Mouse (Mus musculus) embryo, embryonic 9.5 days (tissue): ENCODE results near the gene Igfbpl1.

Experiments
- DNase-seq: peaks from one replicate; pipeline ENCODE4 v3.0.0-alpha.2; 2017; ENCODE audit errors: extremely low spot score

The Igfbpl1 gene

GRCm38 (mm10) chr4:45822781-45823575 lies 3.7 kb downstream of the Igfbpl1 start:
- DNase-seq = peak; percentile 38

DNA sequence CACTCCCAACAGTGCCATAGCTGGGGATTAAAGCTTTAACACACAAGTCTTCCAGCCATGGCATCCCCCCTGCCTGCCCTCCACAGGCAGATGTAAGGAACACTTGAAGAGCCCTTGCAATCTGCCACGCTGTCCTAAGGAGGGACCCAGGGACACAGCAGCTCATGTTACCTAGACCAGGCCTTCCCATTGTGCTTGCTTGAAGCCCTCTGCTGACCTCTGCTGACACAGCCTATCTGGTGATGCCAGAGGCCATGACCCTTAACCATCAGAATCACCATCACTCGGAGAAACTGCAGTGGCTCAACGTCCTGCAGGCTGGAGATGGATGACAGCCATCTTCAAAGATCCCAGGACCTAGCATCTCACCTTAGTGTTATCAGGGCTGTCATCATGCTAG lies 4.7 kb downstream of the Igfbpl1 start:
- peak; percentile 55 for DNase-seq

- peak; percentile 77 for DNase-seq
Observed at GRCm38 (mm10) chr4:45820074-45820830, 6.5 kb downstream of the Igfbpl1 start.

- peak; percentile 79 for DNase-seq
Observed at GRCm38 (mm10) chr4:45819208-45819931, 7.4 kb downstream of the Igfbpl1 start.

DNA sequence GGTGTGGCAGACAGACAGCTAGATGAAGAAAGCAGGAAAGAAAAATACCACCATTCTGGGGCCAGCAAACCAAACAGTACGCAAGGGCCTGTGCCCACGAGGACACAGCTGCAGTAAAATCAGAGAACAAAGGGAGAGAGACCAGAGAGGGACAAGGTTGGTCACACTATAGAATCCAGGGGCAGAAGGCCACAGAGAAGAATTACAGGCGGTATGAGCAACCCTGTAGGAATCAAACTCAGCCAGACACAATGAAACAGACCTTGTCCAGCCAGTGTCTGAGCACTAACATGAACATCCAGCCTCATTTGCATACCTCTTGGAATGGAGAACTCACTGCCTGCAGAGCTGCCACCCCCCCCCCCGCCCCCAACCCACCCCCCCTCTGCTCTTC lies 7.9 kb downstream of the Igfbpl1 start:
- no peak for DNase-seq

DNA sequence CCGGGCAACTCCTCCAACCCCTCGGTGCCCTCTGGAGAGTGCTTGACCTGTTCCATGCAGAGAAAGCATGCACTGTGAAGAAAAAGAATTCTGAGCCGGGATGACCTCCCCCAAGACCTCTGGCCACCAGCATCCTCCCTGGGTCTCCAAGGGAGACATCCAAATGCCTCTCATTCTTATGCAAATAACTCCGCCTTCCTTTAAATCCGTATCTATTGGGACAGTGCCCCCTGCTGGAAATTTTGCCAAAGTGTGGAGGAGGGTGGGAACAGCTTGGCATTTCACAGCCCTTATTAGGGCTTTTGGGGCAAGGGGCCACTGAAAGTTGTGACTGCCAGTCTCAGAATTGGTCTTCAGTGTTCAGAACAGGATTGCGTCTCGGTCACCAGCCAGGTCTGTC lies 11.2 kb downstream of the Igfbpl1 start:
- DNase-seq = peak; percentile 80

DNA sequence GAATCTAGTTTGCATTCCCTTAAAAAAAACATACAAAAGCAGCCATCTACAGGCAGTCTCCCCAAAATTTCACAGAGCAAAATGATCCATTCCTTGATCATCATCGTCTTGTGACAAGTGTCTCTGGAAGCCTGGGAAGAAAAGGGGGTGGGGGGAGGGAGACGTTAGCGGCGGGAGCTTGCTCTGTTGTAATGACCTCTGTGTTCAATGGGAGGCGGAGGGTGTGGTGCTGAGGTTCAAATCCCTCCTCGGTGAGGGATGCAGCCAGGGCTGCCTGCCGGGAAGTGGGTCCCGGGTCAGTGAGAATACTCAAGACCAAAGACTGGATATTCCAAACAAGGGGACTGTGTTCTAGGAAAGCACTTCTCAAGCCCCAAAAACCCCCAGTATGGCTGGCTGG lies 15.5 kb downstream of the Igfbpl1 start:
- no peak for DNase-seq

- DNase-seq = no peak
Observed at GRCm38 (mm10) chr4:45808034-45808433, 18.7 kb downstream of the Igfbpl1 start.

DNA sequence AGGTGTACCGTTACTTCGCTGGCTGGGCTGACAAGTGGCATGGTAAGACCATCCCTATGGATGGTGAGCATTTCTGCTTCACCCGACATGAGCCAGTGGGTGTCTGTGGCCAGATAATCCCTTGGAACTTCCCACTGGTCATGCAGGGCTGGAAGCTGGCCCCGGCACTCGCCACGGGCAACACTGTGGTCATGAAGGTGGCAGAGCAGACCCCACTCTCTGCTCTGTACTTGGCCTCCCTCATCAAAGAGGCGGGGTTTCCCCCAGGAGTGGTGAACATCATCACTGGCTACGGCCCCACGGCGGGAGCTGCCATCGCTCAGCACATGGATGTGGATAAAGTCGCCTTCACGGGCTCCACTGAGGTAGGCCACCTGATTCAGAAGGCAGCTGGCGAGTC lies 23.8 kb downstream of the Igfbpl1 start:
- no peak for DNase-seq

DNA sequence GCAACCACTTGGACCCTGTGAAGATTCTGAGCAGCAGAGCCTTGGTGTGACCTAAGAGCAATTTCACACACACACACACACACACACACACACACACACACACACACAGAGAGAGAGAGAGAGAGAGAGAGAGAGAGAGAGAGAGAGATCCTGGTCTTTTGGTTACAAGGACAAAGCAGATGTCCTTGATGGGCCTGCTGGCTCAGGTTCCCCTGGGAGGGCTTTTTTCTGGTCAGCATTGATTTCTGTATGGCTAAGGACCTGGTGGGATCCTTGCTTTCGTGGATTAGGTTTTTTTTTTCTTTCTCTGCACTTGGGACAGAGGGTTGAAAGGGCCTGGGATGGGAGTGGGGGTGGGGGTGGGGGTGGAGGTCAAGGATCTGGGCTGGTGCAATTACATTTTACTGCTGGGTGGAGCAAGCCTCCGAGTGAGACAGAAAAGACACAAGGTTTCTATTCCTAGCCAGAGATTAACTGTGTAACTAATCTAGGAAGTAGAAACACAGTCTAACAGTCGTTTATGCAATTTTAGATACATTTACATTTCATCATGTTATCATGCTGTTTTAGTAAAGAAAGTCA lies 26.7 kb downstream of the Igfbpl1 start:
- DNase-seq = no peak

DNA sequence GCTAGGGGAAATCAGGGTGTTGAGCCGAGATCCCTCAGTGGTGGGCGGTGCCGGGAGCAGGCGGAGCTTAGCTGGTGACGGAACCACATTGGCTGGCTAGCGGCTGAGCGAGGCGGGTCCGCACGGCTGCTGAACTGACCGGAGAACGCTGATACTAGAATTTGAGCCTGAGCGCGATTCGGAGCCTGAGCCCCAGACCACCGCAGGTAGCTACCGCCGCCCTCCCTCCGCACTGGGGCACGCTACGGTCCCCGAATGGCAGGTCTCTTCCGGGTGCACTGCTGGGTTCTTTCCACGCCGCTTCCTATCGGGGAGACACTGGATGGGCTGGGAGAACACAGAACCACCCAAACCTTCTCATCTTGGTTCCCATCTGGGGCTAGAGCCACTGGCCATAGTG lies 27.8 kb downstream of the Igfbpl1 start, which contains the start of gene Aldh1b1:
Gene Aldh1b1, plus strand, starts transcription at position 59 of the 400 bp plus-strand sequence.
- DNase-seq = peak; percentile 76

- DNase-seq = no peak
Observed at GRCm38 (mm10) chr4:45796760-45797159, 30.0 kb downstream of the Igfbpl1 start.

DNA sequence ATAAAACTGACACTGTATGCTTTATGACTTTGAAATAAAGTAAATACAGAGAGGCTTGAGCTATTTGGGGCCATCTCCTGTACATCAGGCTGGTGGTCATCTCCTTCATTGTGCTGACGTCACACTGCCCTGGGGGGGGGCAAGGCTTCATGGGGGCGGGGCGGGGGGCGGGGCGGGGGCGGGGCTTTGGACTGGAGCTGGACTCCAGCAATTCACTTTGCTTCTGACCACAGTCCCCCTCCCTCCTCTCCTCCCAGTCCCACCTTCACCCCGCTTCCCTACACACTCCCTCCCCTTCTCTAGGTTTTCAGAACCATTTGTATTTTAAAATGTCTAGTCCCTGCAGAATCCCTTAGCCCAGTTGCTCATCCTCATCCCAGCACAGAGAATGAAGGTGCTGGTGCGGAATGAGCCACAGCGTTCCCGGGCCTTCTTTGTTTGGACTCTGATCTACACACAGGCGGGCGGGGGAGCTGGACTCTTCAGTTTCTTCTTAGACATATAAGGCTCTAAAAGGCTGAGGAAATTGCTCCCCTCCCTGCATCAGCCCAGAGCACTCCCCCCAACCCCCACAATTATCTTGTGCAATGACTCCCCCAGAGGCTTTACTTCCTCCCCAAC lies 31.4 kb downstream of the Igfbpl1 start:
- DNase-seq = peak; percentile 73

DNA sequence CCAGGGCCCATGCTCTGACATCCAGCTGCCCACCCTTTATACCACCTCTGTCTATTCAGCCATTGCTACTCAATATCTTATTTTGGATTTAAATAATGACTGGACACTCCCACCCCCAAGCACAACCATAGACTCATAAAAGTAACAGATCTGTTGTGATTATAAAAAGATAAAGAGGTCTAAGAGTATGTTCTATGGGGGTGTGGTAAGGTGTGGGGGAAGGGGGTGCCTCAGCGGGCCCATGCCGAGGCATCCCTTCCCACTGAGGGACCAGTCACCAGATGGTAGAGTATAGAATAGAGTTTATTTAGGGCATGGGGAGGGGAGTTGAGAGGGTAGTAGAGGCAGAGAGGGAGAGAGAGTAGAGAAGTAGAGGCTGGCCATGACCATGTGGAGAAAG lies 36.7 kb downstream of the Igfbpl1 start:
- no peak for DNase-seq

DNA sequence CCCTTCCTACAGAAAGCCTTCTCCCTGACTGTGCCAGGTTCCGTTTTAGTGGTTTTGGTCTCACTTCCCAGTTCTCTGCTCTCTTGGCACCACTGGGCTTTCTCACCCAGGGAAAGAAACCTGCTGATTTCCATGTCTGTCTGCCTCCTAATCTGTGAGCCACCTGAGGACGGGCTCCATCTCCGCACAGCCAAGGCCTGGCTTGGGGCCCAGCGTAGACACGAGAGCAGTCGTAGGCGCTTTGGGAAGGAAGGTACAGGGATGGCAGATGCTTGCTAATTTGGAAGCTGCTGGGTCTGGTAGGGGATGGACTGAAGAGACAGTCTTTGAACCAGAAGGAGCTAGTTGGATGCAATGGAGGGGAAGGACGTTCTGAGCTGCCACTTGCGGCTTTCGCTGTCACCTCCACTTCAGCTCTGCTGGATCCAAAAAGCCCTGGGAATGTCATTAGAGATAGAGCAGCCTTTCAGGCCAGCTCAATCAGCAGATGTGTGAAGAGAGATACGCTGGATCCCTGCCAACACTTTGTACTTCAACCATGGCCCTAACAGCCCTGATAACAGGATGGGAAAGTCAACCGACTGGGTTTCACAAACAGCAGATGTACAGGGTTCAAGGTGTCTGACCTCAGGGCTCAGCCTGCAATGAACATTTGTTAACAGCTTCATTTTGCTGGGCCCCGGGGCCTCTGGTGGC lies 37.3 kb downstream of the Igfbpl1 start:
- no peak for DNase-seq

- DNase-seq = no peak
Observed at GRCm38 (mm10) chr4:45788446-45789081, 38.2 kb downstream of the Igfbpl1 start.

GRCm38 (mm10) chr4:45786674-45787073 lies 40.0 kb downstream of the Igfbpl1 start:
- DNase-seq = no peak

GRCm38 (mm10) chr4:45785959-45786358 lies 40.8 kb downstream of the Igfbpl1 start:
- DNase-seq = no peak

DNA sequence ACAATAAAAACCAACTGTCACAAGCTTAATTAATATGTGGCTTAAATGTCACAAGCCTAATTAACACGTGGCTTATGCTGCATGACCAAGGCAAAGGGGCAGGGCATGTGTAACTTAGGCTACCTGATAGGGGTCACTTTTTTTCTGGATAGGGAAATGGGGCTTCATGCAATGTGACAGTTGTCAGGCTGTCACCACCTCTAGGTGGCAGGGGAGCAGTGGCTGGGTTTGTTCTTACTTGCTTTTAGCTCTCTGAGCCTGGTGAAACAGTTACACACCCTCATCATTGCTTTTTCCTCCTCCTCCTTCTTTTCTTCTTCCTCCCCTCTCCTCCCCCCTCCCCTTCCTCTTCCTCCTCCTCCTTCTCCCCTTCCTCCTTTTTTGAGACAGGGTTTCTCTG lies 43.1 kb downstream of the Igfbpl1 start:
- DNase-seq = no peak

DNA sequence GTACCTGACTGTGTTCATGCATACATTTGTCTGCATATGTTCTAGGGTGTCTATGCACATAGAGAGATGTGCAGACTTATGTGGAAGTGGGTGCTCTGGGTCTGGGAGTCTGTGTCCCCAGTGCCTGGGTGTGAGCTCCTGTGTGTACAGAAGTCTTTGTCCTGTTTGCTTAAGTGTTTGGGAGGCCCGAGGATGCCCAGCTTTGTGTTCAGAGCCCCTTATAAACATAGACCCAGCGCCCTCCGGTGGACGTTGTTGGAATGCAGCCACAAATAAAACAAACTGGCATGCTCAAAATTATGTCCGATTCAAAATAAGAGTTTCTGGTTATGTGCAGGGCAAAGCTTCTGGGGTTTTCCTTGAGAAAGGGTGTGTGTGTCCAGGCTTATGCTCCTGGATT lies 55.1 kb downstream of the Igfbpl1 start:
- peak; percentile 76 for DNase-seq
